Mouse (Mus musculus): ENCODE data around the gene Dscaml1. TPM values are rescaled to one million over a fixed set of nuclear protein-coding genes. Genes with fewer than 3 reads are reported as not detected.
A peak's percentile ranks its signal among the peaks of the same experiment; 100 is the strongest.

The Dscaml1 gene
- polyA plus RNA-seq, 1 experiment from 2014 or later = 13.8 TPM

GRCm38 (mm10) chr9:45693424-45694237 is 267.2 kb downstream of the Dscaml1 start:
- H3K36me3 ChIP-seq = no peaks in the 10 kb centered on the region
- H3K9ac ChIP-seq = no peak overlapping the region
- H3K4me1 ChIP-seq (replicated peaks) = peaks cover 36% of the 10 kb centered on the region

GRCm38 (mm10) chr9:45694256-45694655 is 267.8 kb downstream of the Dscaml1 start:
- Histone ChIP-seq H3K36me3 (no peaks in the 10 kb centered on the region), H3K9ac (no peak overlapping the region), H3K9me3 (no peaks in the 10 kb centered on the region), H3K4me3 (no peak overlapping the region), H3K4me2 (no peak overlapping the region), H3K4me1 (replicated peaks) (peaks cover 36% of the 10 kb centered on the region), H3K27ac (replicated peaks) (peak overlapping the region; percentile 77), H3K27me3 (no peaks in the 10 kb centered on the region)
- no peak for ATAC-seq (ENCODE audit: low FRiP score, low read depth)
- whole genome bisulfite sequencing = 17% methylated on average over 2 of the region's 2 CpGs

More at GRCm38 (mm10) chr9:45693424-45694237, 267.2 kb downstream of the Dscaml1 start:
- no peak overlapping the region for H3K4me2 ChIP-seq
- peak overlapping the region; percentile 77 for H3K27ac ChIP-seq (replicated peaks)
- no peaks in the 10 kb centered on the region for H3K27me3 ChIP-seq
- H3K9me3 ChIP-seq = no peaks in the 10 kb centered on the region
- WGBS = 20% methylated on average over 10 of the region's 10 CpGs
- no peak overlapping the region for H3K4me3 ChIP-seq
- peak; percentile 62; the same call in 1 of the 2 replicates for ATAC-seq (ENCODE audit: low FRiP score, low read depth)

GRCm38 (mm10) chr9:45699171-45699570 is 272.7 kb downstream of the Dscaml1 start:
- Histone ChIP-seq H3K36me3 (no peaks in the 10 kb centered on the region), H3K4me2 (no peak overlapping the region), H3K4me3 (no peak overlapping the region), H3K4me1 (replicated peaks) (peaks cover 24% of the 10 kb centered on the region), H3K9ac (no peak overlapping the region), H3K9me3 (no peaks in the 10 kb centered on the region), H3K27ac (replicated peaks) (peak overlapping the region; percentile 30; the same call in 1 of the 2 replicates), H3K27me3 (no peaks in the 10 kb centered on the region)
- 68% methylated on average over 10 of the region's 10 CpGs for WGBS
- no peak for ATAC-seq (ENCODE audit: low FRiP score, low read depth)

GRCm38 (mm10) chr9:45703236-45703635 is 276.8 kb downstream of the Dscaml1 start:
- H3K27ac ChIP-seq (replicated peaks) = no peak overlapping the region
- H3K4me2 ChIP-seq = no peak overlapping the region
- H3K9me3 ChIP-seq = no peaks in the 10 kb centered on the region
- no peaks in the 10 kb centered on the region for H3K36me3 ChIP-seq
- H3K9ac ChIP-seq = no peak overlapping the region
- WGBS = 96% methylated on average over 3 of the region's 3 CpGs
- H3K4me1 ChIP-seq (replicated peaks) = peaks cover 4% of the 10 kb centered on the region
- no peak for ATAC-seq (ENCODE audit: low FRiP score, low read depth)
- H3K4me3 ChIP-seq = no peak overlapping the region
- H3K27me3 ChIP-seq = no peaks in the 10 kb centered on the region

GRCm38 (mm10) chr9:45704441-45704840 is 278.0 kb downstream of the Dscaml1 start:
- WGBS = 64% methylated on average over 3 of the region's 3 CpGs
- Histone ChIP-seq H3K36me3 (no peaks in the 10 kb centered on the region), H3K9me3 (no peaks in the 10 kb centered on the region), H3K4me3 (no peak overlapping the region), H3K27me3 (no peaks in the 10 kb centered on the region), H3K4me1 (replicated peaks) (peaks cover 4% of the 10 kb centered on the region), H3K27ac (replicated peaks) (no peak overlapping the region), H3K4me2 (no peak overlapping the region), H3K9ac (no peak overlapping the region)
- ATAC-seq (ENCODE audit: low FRiP score, low read depth) = no peak

- WGBS = 71% methylated on average over 11 of the region's 11 CpGs
- no peaks in the 10 kb centered on the region for H3K36me3 ChIP-seq
- no peaks in the 10 kb centered on the region for H3K9me3 ChIP-seq
- no peaks in the 10 kb centered on the region for H3K27me3 ChIP-seq
- H3K4me1 ChIP-seq (replicated peaks) = no peaks in the 10 kb centered on the region; the same call in none of the 2 replicates
- no peak for ATAC-seq (ENCODE audit: low FRiP score, low read depth)
- H3K4me3 ChIP-seq = no peak overlapping the region
- no peak overlapping the region for H3K4me2 ChIP-seq
- H3K27ac ChIP-seq (replicated peaks) = no peak overlapping the region
- no peak overlapping the region for H3K9ac ChIP-seq
Observed at GRCm38 (mm10) chr9:45710300-45710699, 283.9 kb downstream of the Dscaml1 start.

- no peaks in the 10 kb centered on the region for H3K9me3 ChIP-seq
- no peak overlapping the region for H3K9ac ChIP-seq
- ATAC-seq (ENCODE audit: low FRiP score, low read depth) = no peak
- no peaks in the 10 kb centered on the region for H3K27me3 ChIP-seq
- H3K27ac ChIP-seq (replicated peaks) = no peak overlapping the region
- 84% methylated on average over 3 of the region's 3 CpGs for WGBS
- H3K36me3 ChIP-seq = no peaks in the 10 kb centered on the region
- H3K4me1 ChIP-seq (replicated peaks) = no peaks in the 10 kb centered on the region
- H3K4me2 ChIP-seq = no peak overlapping the region
- no peak overlapping the region for H3K4me3 ChIP-seq
Observed at GRCm38 (mm10) chr9:45715387-45715786, 289.0 kb downstream of the Dscaml1 start.

GRCm38 (mm10) chr9:45719997-45720396 is 293.6 kb downstream of the Dscaml1 start:
- Histone ChIP-seq H3K4me1 (replicated peaks) (no peaks in the 10 kb centered on the region), H3K9me3 (no peaks in the 10 kb centered on the region), H3K27ac (replicated peaks) (no peak overlapping the region), H3K4me3 (no peak overlapping the region), H3K36me3 (peaks cover 8% of the 10 kb centered on the region; the same call in 1 of the 2 replicates), H3K9ac (no peak overlapping the region), H3K27me3 (no peaks in the 10 kb centered on the region), H3K4me2 (no peak overlapping the region)
- WGBS = 46% methylated on average over 7 of the region's 7 CpGs
- no peak for ATAC-seq (ENCODE audit: low FRiP score, low read depth)

GRCm38 (mm10) chr9:45731851-45732250 is 305.4 kb downstream of the Dscaml1 start:
- H3K27me3 ChIP-seq = no peaks in the 10 kb centered on the region
- no peak overlapping the region for H3K4me3 ChIP-seq
- no peak overlapping the region for H3K27ac ChIP-seq (replicated peaks)
- no peaks in the 10 kb centered on the region for H3K4me1 ChIP-seq (replicated peaks)
- 0 out of 2 replicates have a peak, but pooled peaks cover 4% of the 10 kb centered on the region for H3K36me3 ChIP-seq
- ATAC-seq (ENCODE audit: low FRiP score, low read depth) = no peak
- no peak overlapping the region for H3K9ac ChIP-seq
- 88% methylated on average over 5 of the region's 5 CpGs for WGBS
- no peak overlapping the region for H3K4me2 ChIP-seq
- H3K9me3 ChIP-seq = no peaks in the 10 kb centered on the region

GRCm38 (mm10) chr9:45733246-45733645 is 306.8 kb downstream of the Dscaml1 start:
- no peak for ATAC-seq (ENCODE audit: low FRiP score, low read depth)
- WGBS = 63% methylated on average over 6 of the region's 6 CpGs
- H3K36me3 ChIP-seq = 0 out of 2 replicates have a peak, but pooled peaks cover 4% of the 10 kb centered on the region
- H3K9me3 ChIP-seq = no peaks in the 10 kb centered on the region
- no peak overlapping the region for H3K4me2 ChIP-seq
- no peaks in the 10 kb centered on the region; the same call in 1 of the 2 replicates for H3K4me1 ChIP-seq (replicated peaks)
- no peak overlapping the region for H3K9ac ChIP-seq
- H3K27me3 ChIP-seq = no peaks in the 10 kb centered on the region
- H3K4me3 ChIP-seq = no peak overlapping the region
- H3K27ac ChIP-seq (replicated peaks) = no peak overlapping the region

GRCm38 (mm10) chr9:45739001-45739701 is 312.7 kb downstream of the Dscaml1 start:
- Histone ChIP-seq H3K36me3 (no peaks in the 10 kb centered on the region), H3K27ac (replicated peaks) (peak overlapping the region; percentile 76), H3K4me1 (replicated peaks) (peaks cover 19% of the 10 kb centered on the region), H3K27me3 (no peaks in the 10 kb centered on the region), H3K9me3 (no peaks in the 10 kb centered on the region), H3K9ac (no peak overlapping the region), H3K4me2 (peak overlapping the region; percentile 14; the same call in 1 of the 2 replicates), H3K4me3 (no peak overlapping the region)
- 46% methylated on average over 12 of the region's 12 CpGs for WGBS
- ATAC-seq (ENCODE audit: low FRiP score, low read depth) = peak; percentile 56
